Mouse (Mus musculus) C2C12 (cell line): ENCODE data around the gene Ubald2.

Experiments
- CTCF ChIP-seq: IDR thresholded peaks from one replicate; pipeline ENCODE4 v1.5.1; 2011; ENCODE audit not compliant: control insufficient read depth, insufficient read depth, insufficient read length
- MYOD1 ChIP-seq: IDR thresholded peaks from one replicate; pipeline ENCODE4 v1.6.1; 2011; ENCODE audit warnings: low read depth; ENCODE audit not compliant: control insufficient read depth, insufficient read length
- MYOG ChIP-seq: IDR thresholded peaks from one replicate; pipeline ENCODE4 v1.6.1; 2011; ENCODE audit not compliant: control insufficient read depth, insufficient read length; ENCODE audit errors: extremely low read depth
- USF1 ChIP-seq: IDR thresholded peaks from one replicate; pipeline ENCODE4 v1.6.1; 2011; ENCODE audit warnings: low read depth, mild to moderate bottlenecking, control low read depth, moderate library complexity

DNA sequence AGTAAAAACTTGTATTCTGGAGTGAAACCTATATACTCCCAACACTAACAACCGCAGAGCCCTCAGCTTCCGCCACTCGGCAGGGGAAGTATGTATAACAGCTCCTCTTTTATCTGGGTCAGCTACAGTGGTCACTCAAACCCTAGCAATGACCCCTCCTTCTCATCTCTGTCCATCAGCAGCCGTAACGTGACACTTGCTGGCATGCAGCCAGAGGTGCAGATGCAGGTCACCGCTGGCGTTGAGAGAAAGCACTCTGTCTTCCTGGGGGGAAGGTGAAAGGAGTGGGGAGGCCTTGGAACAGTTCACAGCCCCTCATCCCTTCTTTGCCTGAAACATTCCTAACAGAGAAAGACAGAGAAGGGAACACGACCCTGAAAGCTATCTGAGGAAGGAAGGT lies 45.9 kb downstream of the Ubald2 start:
- no peak for TF ChIP-seq CTCF
- no peak for TF ChIP-seq MYOG
- no peak for TF ChIP-seq MYOD1
- TF ChIP-seq USF1 = no peak
